Mouse (Mus musculus): ENCODE results near the gene Il12b.
A peak's percentile ranks its signal among the peaks of the same experiment; 100 is the strongest.

The Il12b gene

DNA sequence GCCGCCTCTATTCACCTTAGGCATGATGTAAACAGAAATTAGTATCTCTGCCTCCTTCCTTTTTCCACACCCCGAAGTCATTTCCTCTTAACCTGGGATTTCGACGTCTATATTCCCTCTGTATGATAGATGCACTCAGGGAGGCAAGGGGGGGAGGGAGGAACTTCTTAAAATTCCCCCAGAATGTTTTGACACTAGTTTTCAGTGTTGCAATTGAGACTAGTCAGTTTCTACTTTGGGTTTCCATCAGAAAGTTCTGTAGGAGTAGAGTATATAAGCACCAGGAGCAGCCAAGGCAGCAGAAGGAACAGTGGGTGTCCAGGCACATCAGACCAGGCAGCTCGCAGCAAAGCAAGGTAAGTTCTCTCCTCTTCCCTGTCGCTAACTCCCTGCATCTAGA, at the start of gene Il12b:
Il12b (plus strand) TSS at position 301 of the 400 bp plus-strand sequence.
- no peak for DNase-seq (ENCODE audit: low spot score)

DNA sequence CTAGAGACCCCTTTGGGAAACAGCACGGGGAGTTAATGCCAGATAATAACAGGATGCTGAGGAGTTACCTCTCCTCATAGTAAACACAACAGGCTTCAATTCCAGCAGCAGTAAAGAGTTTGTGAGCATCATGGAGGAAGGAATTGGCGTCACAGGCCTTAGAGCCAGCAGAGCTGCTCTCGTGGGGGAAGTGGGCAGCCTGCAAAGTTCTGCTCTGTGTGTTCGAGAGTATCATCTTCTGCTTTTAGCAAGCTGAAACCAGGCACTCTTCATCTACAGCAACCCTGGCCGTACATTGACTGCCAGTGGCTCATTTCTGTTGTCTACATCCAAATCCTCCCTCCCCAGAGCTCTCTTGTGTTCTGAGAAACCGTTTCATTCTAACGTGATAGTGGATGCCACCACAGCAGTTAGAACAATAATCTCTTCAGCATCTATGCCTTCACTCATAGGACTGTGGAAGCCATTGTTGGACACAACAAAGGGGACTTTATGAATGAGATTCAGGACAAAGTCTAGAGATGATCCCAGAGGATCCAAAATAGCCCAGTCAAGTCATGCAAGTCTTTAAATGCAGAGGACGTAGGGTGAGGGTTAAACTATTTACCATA, 44.9 kb upstream of the Il12b start:
- DNase-seq (ENCODE audit: low spot score), result no peak

DNA sequence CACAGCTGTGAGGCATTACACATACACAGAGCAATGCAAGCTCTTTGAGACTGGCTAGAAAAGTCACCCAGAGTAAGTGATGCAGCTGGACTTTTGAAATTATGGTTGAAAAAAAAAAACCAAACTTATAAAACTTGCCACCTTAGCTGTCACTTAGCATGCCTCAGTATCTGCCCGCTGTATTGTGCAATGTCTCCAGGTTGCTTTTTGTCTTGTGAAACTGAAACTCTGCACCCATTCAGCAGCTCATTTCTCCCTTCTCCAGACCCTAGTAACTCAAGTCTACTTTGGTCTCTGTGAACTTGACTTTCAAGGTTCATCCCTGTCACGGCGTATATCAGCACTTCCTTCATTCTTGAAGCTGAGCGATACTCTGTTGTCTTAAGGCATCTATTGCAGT, 43.7 kb upstream of the Il12b start:
- DNase-seq (ENCODE audit: low spot score), result no peak

DNA sequence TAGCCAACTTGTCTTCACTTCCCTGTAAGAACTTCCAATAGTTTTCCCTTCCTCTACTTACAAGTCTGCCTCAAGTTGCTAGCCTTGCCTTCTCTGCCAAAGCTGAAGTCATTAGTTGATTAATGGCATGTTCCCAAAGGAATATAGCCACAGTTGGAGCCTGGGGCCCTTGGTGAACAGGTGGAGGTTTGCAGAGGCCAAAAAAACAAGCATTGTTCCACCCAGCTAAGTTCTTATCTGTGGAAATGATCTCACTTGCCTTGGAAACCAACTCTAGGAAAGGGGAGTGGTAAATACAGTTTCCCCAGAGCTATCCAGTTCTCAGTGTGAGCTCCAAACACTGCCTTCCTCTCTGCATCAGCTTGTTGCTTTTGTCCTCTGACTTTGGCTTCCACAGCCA, 35.3 kb upstream of the Il12b start:
- no peak for DNase-seq (ENCODE audit: low spot score)

DNA sequence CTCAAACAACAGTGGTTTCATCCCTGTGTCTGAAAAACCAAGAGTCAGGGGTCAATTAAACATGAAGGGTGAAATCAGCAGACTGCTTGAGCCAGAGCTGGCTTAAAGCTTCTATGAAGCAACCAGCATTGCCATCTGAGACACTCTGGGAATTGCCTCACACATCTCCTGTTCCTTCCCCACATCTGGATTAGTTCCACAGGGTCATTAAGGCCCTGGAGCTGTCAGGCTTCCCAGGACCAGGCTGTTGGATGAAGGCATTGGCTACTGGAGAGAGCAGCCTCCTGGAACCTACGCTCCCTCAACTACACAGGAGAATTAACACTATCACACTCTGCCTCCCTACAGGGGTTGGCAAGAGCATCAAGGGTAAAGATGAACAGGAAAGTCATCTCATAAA, 32.2 kb upstream of the Il12b start:
- peak; percentile 30 for DNase-seq (ENCODE audit: low spot score)

DNA sequence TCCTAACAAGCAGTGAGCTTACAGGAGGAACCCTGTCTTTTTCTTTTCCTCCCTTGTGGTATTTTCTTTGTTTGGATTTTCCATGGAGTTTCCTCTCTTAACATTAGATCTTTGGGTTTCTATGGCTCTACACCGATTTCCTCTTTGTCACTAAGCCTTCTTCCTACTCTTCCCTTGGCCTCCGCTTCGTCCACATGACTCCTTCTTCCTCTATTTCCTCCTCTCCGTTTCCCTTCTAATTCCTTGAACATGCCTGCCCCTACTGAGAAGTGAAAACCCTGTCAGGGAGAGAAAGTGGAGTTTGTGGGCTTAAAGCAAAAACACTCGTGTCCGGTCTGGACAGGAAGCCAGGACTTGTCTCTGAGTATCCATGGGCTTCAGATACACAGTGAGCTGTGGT, 27.0 kb upstream of the Il12b start:
- DNase-seq (ENCODE audit: low spot score), result no peak

DNA sequence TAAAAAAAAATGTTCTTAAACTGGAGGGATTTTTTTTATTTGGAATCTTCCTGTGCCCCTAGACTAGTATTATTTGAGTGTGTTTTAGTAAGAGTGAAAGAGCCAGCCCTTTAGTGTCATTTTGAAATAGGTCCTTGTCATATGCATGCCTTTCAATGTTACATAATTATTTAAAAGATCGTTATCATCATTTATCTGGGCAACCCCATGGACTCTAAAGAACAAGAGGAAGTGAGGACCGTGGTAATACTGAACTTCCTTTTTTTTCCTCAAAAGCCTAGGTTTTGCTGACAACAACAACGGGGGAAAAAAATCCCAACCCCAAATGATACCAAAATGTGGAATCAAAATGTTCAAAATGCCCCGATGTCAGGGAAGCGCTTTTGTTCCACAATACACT, 22.0 kb upstream of the Il12b start:
- DNase-seq (ENCODE audit: low spot score), result no peak

DNA sequence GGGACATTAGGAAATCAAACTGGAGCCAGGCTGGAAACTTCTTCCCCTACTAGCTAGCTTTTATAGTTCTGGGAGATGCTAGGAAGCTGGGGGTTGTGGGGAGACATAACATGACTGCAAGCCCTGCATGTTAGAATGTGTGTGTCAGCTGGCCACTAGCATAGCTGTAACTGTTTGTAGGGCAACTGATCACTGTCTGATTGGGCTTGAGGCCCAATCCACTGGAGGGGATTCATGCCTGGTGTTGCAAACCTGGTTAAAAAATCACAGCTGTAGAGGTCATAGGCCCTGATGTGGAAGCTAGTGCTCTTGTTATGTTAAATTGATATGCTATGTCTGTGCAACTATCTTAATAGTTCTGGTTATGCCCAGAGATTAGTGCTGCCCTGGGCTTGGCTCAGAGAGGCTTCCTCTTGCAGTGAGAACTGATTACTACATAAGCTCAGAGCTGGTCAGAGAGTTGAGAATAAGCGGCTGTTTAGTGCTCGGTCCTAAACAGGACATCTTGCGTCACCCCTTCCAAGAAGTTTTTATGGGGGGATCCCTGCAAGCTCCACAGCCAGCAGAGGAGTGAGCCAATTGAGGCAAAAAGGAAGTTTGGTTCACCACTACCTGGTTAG, 19.3 kb upstream of the Il12b start:
- no peak for DNase-seq (ENCODE audit: low spot score)

DNA sequence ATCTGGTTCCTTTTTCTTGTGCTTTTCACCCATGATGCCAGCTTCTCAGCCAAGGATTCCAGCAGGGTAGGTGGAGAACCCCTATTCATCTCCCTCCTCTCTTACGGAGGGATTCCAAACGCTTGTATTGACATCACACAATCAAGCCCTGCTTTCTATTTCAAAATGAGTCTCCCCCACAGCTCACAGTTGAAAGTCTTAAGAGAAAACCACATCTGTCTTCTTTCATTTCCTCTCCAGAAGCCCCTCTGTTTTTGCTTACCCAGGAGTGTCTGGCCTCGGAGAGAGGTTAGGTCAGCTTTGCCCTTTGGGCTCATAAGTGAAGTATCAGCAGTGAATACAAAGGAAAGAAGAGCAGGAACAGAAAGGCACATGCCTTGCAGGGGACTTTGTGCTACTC, 17.7 kb upstream of the Il12b start:
- no peak for DNase-seq (ENCODE audit: low spot score)

DNA sequence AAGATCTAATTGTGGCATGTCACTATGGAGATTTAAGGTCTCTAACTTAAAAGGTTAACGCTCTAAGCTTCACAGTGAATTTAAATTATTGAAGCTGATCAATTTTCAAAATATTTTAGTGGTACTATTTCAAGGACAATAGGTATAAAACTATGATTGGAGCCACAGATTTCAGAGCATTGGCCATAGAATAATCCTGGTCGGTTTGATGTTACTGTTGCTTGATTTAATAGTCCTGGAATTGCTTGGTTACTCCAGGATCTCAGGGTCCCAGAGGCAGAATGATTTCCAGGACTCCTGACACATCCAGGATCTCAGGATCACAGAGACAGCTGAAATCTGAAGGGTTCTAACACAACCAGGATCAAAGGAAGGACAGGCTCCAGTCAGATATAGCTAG, 12.8 kb upstream of the Il12b start:
- no peak for DNase-seq (ENCODE audit: low spot score)

DNA sequence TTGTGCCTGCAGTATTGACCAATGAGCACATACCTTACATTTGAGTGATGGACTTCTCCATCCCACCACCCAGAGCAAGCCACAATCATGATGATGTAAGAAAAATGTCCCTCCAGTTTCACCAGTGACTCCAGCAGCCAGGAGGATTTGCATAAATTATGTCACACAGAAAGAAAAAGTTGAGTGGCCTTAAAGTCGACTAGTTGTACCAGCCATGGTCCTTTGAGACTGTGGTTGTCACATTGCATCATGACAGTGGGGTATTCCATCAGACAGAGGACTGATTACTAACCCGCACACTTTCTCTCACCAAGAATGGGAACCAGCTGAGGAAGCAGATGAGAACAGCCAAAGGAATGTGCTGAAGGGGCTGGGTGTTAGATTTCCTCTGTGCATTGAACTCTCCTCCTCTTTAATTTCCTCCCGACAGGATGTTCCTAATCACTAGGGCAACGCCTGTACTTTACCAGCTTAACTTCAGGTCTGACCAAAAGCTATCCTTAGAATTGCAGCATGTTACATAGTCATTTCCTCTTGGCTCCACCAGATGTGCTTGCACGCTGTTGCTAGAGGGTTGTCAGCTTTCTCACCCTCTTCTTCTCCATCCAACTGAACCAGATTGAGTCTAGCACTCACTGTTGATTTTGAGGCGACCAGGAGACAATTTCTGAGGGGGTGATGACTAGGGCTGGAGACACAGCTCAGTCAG, 9.7 kb upstream of the Il12b start:
- DNase-seq (ENCODE audit: low spot score), result peak; percentile 24

DNA sequence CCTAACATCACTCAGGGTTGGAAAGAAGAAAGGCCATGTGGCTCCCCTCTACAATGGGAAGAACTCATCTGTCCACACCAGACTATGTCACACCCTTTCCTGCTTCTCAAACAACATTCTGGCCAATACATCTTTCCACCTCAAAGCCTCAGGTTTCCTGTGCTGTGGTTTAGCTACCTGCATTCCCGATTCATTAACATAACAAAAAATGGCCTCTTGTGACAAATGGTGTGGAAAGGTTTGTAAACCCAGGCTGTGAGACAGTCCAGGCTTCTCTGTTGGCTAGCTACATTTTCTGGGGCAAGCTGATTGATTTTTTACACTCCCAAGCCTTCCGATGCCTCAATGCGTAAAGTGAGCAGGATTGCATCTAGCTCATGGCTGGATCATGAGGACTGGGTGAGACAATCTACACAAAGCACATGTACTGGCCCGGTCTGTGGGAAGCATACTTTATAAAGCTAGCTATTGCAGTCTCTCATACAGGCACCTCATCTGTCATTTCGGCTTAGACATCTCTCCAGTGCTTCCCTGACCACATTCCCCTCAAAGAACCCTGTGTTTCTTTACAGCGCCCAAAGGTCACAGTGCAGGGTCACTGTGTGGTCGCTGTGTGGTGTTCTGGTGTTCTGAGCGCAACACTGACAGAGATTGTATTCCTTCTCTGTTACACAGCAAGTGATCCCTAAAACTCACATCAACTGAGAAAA, 6.6 kb upstream of the Il12b start:
- peak; percentile 23 for DNase-seq (ENCODE audit: low spot score)

DNA sequence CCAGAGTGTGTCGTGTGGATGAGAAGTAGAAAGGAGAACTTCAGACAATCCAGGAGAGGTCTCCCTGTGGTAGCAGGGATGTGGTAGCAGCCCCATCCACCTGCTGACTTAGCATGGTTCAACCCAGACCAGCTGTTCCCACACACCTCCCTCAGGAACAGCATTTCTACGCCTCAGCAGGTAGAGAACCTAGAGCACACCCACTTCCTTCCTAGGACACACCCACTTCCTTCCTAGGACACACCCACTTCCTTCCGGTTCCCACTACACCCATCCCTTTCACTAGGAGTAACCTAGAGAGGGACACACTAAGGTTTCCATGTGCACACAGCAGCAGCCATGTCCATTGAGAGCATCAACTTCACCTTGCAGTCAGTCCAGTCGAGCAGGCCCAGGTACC, 4.5 kb upstream of the Il12b start:
- no peak for DNase-seq (ENCODE audit: low spot score)

DNA sequence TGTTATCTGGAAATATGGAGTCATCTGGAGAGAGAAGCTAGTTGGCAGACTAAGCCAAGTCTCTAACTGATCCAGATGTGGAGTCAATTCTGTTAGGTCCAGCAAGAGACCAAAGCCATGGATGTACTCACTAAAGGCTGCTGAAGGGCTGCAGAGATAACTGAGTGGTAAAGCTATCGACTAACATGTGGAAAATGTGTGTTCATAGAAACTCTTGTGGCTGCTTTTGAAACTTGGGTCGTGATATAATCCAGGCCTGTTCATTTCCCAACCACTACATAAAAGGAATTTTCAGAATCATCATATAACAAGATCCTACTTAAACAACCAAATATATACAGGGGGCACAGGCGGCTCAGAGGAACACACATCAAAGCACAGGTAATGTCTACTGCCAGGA, 2.3 kb upstream of the Il12b start:
- DNase-seq (ENCODE audit: low spot score), result no peak

DNA sequence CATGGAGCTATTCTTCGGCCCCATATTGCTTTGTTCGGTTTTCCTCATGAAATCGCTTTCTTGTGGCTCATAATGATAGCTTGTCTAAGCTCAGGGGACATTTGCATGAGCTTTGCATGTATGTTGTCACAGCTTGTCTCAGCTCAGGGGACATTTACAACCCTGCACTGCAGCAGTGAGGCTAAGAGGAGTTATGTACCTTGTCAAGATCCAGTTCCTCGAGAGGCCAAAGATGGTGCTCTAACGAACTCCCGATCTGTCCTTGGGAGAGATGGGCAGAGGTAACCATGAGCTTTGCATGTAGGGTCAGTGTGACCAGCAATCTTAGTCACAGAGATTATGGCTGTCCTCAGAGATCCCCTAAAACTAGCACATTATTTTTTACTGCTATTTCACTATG, 1.5 kb upstream of the Il12b start:
- DNase-seq (ENCODE audit: low spot score), result peak; percentile 12

DNA sequence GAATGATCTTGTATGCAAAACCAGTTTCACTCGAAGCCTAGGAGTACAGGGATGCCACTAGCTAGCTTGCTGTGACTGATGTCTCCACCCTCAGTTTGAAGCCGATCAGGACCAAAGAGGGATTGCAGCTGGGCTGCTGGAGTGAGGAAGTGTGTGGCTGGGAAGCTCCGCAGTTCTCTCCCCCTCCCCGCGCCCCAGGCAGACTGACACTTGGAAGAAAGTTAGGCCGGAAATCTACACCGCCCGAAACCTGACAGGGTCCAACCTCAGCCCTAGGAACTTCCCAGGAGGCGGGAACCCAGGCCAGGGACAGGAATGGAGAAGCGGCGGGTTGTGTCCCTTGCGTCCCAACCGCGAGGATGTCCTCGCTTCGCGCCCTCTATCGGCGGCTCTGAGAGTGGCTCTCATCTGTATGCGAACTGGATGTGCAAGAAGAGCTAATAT, 1.1 kb upstream of the Il12b start:
- DNase-seq (ENCODE audit: low spot score), result peak; percentile 91

DNA sequence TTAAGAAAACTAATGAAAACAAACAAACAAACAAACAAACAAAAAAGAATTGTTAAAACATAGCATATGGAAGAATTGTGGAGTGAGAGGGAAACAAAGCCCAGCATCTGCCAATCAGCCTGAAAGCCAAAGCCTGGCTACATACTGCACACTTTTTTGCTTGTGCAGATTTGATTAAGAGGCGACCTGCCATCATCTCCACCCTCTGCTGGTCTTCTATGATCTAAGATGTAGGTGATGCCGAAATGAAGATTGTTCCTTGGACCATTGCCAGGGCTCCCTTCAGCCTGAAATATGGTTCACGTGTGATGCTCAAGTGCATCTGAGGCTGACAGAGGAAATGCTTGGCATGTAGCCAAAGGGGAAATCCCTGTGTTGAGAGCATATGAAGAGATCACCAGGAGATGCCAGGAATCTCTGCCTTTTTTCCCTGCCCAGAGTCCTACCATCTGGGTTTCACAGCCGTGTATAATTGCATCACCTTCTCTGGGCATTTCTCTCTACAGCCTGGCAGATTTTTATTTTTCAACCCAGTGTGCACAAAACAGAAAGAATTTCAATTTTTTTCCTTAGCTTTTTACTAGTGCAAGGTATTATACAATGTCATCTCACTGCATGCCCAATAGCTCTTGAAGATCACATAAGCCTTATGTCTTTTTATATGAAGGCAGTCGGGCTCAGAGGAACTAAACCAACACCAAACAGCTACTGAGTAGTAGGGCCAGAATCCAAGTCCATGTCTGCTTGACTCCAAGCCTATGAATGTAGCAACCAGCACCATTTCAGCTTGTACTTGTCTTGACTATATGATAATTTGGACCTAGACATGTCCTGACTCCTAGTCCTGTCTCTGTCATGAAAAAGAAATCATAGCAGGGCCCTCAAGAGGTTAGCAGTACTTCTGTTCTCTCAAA, 2.0 kb downstream of the Il12b start:
- no peak for DNase-seq (ENCODE audit: low spot score)

DNA sequence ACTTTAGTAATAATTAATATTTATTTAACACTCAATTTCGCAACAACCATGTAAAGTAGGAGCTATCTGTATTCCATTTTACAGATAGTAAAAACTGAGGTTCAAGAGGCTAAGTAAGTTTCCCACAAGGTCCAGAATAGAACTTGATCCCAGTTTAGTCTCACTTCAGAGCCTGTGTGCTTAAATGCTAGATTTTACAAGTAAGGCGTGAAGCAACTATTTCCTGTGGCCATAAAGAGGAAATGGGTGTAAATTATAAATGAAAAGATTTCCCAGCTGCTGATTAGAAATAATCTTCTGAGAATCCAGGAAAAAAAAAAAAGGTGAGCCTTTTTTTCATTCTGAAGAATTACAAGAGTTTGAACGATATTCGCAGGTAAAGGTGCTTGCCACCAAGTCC, 5.2 kb downstream of the Il12b start:
- DNase-seq (ENCODE audit: low spot score), result no peak

DNA sequence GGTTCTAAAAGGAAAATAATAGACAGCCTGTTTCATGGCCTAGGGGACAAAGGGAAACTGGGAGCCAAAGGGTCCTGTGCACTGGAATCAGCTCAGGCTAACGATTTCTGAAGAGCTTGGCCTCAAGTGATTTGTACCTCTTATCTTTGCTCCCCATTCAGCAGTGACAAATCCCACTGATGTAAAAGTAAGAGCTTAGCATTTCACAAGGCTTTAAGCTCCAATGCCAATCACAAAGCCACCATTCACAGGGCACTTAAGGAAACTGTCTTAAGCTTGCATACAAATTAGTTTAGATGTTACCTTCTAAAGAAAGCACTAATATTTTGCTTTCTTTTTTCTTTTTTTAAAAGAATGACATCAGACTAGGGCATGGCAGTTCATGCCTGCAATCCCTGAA, 6.1 kb downstream of the Il12b start:
- no peak for DNase-seq (ENCODE audit: low spot score)

DNA sequence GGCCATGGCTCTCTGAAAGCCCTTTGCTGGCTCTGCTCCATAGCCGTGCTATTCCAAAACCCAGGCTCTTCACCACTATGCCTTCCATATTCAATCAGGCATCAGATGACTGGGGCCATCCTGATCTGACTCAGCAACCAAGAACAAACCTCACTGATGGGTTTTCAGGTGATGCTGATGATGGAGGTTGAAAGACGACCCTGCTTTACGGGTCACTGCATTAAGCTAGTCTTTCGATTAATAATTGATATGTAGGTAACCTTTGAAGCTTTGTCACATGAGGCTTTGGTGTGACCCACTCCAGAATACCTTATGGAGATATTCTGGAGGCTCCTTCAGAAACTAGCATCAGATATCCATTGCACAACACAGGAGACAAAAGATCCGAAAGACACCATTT, 6.6 kb downstream of the Il12b start:
- no peak for DNase-seq (ENCODE audit: low spot score)

DNA sequence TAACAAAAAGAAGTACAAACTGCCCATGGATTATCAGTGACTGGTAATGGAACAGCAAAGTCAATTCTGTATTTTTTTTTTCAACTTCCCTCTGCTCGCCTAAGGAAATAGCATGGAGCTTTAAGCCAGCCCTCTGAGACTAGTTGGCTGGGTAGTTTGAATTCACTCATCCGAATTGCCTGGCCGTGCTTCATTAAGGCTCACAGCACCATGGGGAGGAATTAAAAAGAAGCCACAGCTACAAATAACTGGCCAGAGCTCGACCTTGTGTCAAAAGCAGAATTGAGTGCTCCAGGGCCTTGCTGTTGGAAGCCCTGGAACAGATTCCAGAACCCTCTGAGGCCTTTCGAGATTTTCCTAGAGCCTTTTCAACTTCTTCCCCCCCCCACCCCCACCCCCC, 8.8 kb downstream of the Il12b start:
- no peak for DNase-seq (ENCODE audit: low spot score)

DNA sequence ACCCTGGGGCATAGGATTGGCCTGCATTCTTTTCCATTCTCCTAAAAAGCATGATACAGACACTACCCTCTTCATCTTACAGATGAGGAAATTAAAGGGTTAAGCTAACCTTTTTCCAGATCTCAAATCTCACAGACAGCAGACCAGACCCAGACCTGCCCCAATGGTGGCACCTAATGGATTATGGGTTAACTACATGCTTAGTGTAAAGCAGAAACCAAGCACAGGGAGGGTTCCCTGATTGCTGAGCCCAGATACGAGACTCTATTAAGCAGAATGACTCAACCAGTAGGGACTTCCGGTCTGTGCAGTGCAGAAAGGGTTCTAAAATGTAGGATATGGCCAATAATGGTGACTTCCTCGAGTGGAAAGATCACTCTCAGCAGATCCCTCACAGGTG, 10.6 kb downstream of the Il12b start:
- DNase-seq (ENCODE audit: low spot score), result no peak

Measured in embryo, embryonic 10.5 days (tissue).